Mouse (Mus musculus) liver, adult 2 months (tissue): Measurements from ENCODE around the gene Lpar1.

ENCODE experiments used
- CTCF ChIP-seq: fragments of 200-500 bp; IDR thresholded peaks from 2 replicates; pipeline ENCODE4 v1.5.1; 2011; ENCODE audit warnings: low read depth, low read length, control low read depth
- POLR2A ChIP-seq: fragments of 200-500 bp; IDR thresholded peaks from 2 replicates; pipeline ENCODE4 v1.6.1; 2011; ENCODE audit warnings: low read length, control low read depth; ENCODE audit not compliant: insufficient read depth; ENCODE audit errors: extremely low read depth

- no peak for TF ChIP-seq CTCF
- TF ChIP-seq POLR2A: no peak
These were observed 54.5 kb downstream of the Lpar1 start for GRCm38 (mm10) chr4:58499241-58499640.
